Mouse (Mus musculus) hindbrain, embryonic 11.5 days (tissue): ENCODE data around the gene Tnn. TPM values are rescaled to one million over a fixed set of nuclear protein-coding genes. Genes with fewer than 3 reads are reported as not detected.

Experiments used
- ATAC-seq: fragments of 200-750 bp; cut with Nextera tagmentation; 2 replicates; pipeline ENCODE4 v1.8.0; 2017; ENCODE audit warnings: mild to moderate bottlenecking, moderate TSS enrichment, moderate library complexity; ENCODE audit not compliant: low FRiP score
- DNase-seq: peaks from one replicate; pipeline ENCODE4 v3.0.0-alpha.2; 2015; ENCODE audit warnings: low spot score
- H3K27ac ChIP-seq: fragments of 300-500 bp; sonication (generic); 2 replicates; pipeline ENCODE4 v1.5.1; 2014; ENCODE audit warnings: mild to moderate bottlenecking, low read depth, low read length
- H3K27me3 ChIP-seq: fragments of 300-500 bp; sonication (generic); 2 replicates; pipeline ENCODE4 v1.6.1; 2014; ENCODE audit warnings: mild to moderate bottlenecking, low read length, moderate library complexity, mixed read lengths; ENCODE audit not compliant: control insufficient read depth, insufficient read depth
- H3K36me3 ChIP-seq: fragments of 300-500 bp; sonication (generic); 2 replicates; pipeline ENCODE4 v1.6.1; 2014; ENCODE audit warnings: mild to moderate bottlenecking, low read length, moderate library complexity, mixed read lengths; ENCODE audit not compliant: control insufficient read depth, insufficient read depth
- H3K4me1 ChIP-seq: fragments of 300-500 bp; sonication (generic); replicated peaks from 2 replicates; pipeline ENCODE4 v1.6.1; 2014; ENCODE audit warnings: low read length, mixed read lengths; ENCODE audit not compliant: control insufficient read depth, insufficient read depth
- H3K4me2 ChIP-seq: fragments of 300-500 bp; sonication (generic); replicated peaks from 2 replicates; pipeline ENCODE4 v1.6.1; 2014; ENCODE audit warnings: mild to moderate bottlenecking, low read depth, low read length
- H3K4me3 ChIP-seq: fragments of 300-500 bp; sonication (generic); 2 replicates; pipeline ENCODE4 v1.5.1; 2014; ENCODE audit warnings: low read depth, low read length
- H3K9ac ChIP-seq: fragments of 300-500 bp; sonication (generic); 2 replicates; pipeline ENCODE4 v1.6.1; 2014; ENCODE audit warnings: low read depth, low read length
- H3K9me3 ChIP-seq: fragments of 300-500 bp; sonication (generic); 2 replicates; pipeline ENCODE4 v1.6.1; 2016; ENCODE audit warnings: low read length; ENCODE audit not compliant: control insufficient read depth
- WGBS: fragments of 180-500 bp; shearing (Covaris S2); extraction: QIAGEN DNeasy Blood & Tissue Kit; methylation state at CpG from one replicate; pipeline ENCODE4 v1.1.7; 2014; 5-methylcytosine and 5-hydroxymethylcytosine counted together
- polyA plus RNA-seq: library from polyadenylated mRNA; unstranded; fragments of >200 nt; fragmentation: Nextera tagmentation; extraction: Ambion mirVana; gene quantifications from 2 replicates; pipeline ENCODE4 v1.2.1, GENCODE M21; 2014

The Tnn gene
- polyA plus RNA-seq, 1 experiment from 2014 or later: 0.03 TPM

DNA sequence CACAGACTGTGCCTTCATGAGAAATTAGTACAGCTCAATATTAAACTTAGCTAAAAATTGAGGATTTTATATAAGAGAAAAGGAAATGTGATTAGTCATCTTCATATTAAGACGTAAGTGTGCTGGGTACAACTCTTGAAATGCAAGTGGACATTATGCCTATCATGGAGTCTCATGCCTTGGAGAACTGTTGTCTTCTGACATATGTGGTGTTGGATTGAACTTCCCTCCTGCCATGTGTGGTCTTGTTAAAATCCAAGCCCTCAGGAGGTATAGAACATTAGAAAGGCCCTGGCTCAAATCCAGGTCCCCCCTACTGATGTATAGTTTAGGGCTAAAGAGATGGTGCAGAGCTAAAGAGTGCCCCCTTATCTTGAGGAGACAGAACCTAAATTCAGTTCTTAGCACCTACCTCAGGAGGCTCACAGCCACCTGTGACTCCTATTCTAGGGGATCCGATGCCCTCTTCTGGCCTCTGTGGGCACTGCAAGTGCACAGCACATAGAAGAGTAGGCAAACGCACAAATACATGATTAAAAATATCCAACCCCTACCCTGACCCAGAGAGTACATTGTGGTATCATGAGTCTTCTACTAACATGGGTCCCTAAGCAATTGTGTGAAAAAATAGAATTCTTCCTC, 91.5 kb downstream of the Tnn start:
- DNase-seq: peak; percentile 30

DNA sequence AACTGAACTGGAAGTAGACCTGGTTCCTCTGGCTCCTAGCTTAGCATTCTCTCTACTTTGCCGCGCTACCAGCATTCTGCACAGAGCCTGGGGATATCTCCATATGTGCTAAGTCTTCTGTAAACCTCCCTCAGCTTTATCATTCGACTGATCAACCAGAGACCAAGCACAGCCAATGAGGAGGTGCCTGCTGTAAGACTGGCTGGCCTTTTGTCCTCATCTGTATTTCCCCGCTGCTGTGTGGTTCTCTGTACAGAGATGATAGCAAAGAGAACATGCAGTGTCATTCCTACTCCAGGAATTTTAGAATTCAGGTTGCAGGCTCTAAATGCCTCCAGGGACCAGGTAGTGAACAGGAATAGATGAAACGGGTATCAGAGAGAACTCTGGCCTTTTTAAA, 92.1 kb downstream of the Tnn start:
- Histone ChIP-seq H3K27me3 (no peaks in the 10 kb centered on the region), H3K4me3 (no peak overlapping the region), H3K4me2 (no peak overlapping the region), H3K9me3 (no peaks in the 10 kb centered on the region), H3K4me1 (no peaks in the 10 kb centered on the region), H3K9ac (no peak overlapping the region), H3K27ac (no peak overlapping the region), H3K36me3 (no peaks in the 10 kb centered on the region)
- 88% methylated on average over 5 of the region's 5 CpGs for WGBS
- ATAC-seq (no peak), DNase-seq (no peak)

More for the DNA sequence above, 91.5 kb downstream of the Tnn start:
- Histone ChIP-seq H3K4me2 (no peak overlapping the region), H3K4me1 (no peaks in the 10 kb centered on the region), H3K27ac (no peak overlapping the region), H3K36me3 (no peaks in the 10 kb centered on the region), H3K9me3 (no peaks in the 10 kb centered on the region), H3K4me3 (no peak overlapping the region), H3K27me3 (no peaks in the 10 kb centered on the region), H3K9ac (no peak overlapping the region)
- WGBS: 57% methylated on average over 3 of the region's 3 CpGs
- ATAC-seq: no peak

DNA sequence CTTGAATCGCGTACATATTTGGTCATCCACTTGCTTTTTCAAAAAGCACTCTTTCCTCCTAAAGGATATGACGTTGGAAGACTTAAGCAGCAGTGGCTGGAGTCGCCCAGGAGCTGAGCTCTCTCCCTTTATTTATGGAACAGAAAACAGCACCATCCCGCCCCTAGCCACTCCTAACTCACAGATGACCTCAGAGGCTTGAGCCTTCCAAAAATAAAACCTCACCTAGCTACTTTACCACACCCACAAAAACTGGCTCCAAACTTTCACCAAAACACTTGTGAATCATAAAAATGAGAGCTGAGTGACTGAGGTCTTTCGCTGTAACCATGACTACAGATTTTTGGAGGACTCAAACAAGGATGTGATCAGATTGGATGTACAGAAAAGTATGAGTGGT, 92.8 kb downstream of the Tnn start:
- H3K4me3 ChIP-seq: no peak overlapping the region
- WGBS: 83% methylated on average over 6 of the region's 6 CpGs
- H3K27ac ChIP-seq: no peak overlapping the region
- no peak overlapping the region for H3K4me2 ChIP-seq
- ATAC-seq (no peak), DNase-seq (no peak)
- no peaks in the 10 kb centered on the region for H3K36me3 ChIP-seq
- H3K4me1 ChIP-seq: no peaks in the 10 kb centered on the region
- no peaks in the 10 kb centered on the region for H3K9me3 ChIP-seq
- no peak overlapping the region for H3K9ac ChIP-seq
- H3K27me3 ChIP-seq: no peaks in the 10 kb centered on the region

DNA sequence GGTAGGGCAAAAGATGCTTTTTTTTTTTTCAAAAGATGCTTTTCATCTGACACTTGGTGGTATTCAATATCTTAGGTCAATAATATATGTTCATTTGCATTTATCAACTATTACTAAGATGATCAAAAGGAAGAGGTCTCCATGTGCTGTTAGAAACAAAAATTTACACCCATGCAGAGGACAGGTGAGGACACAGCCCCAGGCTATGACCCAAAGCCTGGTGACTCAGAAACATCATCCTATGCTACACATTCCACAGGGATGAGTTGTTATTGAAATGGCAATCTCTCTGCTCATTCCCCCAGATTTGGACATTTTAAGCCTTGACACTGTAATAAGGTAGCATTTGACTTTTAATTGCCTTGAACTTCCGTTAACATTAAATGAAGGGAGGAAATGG, 93.5 kb downstream of the Tnn start:
- ATAC-seq (no peak), DNase-seq (no peak)
- no peaks in the 10 kb centered on the region for H3K9me3 ChIP-seq
- H3K4me2 ChIP-seq: no peak overlapping the region
- no peak overlapping the region for H3K4me3 ChIP-seq
- H3K27ac ChIP-seq: no peak overlapping the region
- H3K27me3 ChIP-seq: no peaks in the 10 kb centered on the region
- H3K4me1 ChIP-seq: no peaks in the 10 kb centered on the region
- WGBS: 88% methylated on average over 1 of the region's 1 CpGs
- H3K9ac ChIP-seq: no peak overlapping the region
- H3K36me3 ChIP-seq: no peaks in the 10 kb centered on the region

DNA sequence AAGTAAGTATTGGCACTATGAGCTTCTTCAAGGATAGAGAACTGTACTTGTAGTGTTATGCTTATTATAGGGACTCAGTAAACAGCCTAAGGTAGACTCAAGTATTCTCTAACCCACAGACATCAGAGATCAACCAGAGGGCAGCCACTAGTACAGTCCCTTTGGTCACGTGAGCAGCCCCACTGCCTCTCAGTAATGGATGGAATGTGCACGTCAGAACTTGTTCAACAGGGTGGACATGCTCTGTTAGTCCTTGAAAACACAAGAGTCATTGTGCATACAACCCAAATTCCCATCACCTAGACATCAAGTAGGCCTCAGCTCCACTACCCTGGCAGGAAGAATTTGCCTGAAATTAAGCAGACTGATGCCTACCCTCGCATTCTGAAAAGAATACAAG, 95.7 kb downstream of the Tnn start:
- Histone ChIP-seq H3K27ac (no peak overlapping the region), H3K4me2 (no peak overlapping the region), H3K4me1 (no peaks in the 10 kb centered on the region), H3K9ac (no peak overlapping the region), H3K9me3 (no peaks in the 10 kb centered on the region), H3K4me3 (no peak overlapping the region), H3K27me3 (no peaks in the 10 kb centered on the region), H3K36me3 (no peaks in the 10 kb centered on the region)
- 63% methylated on average over 3 of the region's 3 CpGs for WGBS
- ATAC-seq (no peak), DNase-seq (no peak)

DNA sequence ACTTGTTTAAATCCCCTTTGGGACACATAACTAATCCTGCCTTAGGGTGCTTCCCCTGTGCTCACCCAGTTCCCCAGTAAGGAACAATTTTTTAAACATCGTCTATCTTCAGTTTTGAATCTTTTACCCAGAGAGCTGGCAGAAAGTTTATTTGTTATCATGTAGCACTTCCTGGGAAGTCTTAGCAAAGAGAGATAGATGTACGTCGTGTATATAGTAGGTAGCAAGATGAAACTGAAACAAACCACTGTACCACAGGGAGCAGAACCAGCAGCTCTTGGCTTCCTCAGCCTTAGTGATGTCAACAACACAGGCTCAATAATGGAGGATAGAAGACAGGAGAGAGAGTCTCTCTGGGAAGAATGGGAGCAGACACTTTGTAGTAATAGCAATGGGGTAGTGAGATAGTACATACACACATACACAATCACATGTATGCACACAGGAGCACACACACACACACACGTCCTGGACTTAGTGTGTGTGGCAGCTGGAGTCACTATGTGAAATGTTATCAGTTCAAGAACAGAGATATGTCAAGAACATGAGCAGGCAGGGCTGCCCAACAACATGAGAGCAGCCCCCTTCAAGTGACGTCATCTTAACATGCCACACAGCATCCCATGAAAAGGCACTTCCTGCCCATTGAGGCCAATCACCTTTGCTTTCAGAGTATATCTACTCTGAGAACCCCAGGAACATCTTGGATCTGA, 98.9 kb downstream of the Tnn start:
- no peak overlapping the region for H3K4me3 ChIP-seq
- DNase-seq (no peak), ATAC-seq (no peak)
- H3K27ac ChIP-seq: no peak overlapping the region
- H3K9me3 ChIP-seq: no peaks in the 10 kb centered on the region
- no peak overlapping the region for H3K4me2 ChIP-seq
- 84% methylated on average over 5 of the region's 5 CpGs for WGBS
- no peaks in the 10 kb centered on the region for H3K27me3 ChIP-seq
- no peak overlapping the region for H3K9ac ChIP-seq
- no peaks in the 10 kb centered on the region for H3K4me1 ChIP-seq
- no peaks in the 10 kb centered on the region for H3K36me3 ChIP-seq

DNA sequence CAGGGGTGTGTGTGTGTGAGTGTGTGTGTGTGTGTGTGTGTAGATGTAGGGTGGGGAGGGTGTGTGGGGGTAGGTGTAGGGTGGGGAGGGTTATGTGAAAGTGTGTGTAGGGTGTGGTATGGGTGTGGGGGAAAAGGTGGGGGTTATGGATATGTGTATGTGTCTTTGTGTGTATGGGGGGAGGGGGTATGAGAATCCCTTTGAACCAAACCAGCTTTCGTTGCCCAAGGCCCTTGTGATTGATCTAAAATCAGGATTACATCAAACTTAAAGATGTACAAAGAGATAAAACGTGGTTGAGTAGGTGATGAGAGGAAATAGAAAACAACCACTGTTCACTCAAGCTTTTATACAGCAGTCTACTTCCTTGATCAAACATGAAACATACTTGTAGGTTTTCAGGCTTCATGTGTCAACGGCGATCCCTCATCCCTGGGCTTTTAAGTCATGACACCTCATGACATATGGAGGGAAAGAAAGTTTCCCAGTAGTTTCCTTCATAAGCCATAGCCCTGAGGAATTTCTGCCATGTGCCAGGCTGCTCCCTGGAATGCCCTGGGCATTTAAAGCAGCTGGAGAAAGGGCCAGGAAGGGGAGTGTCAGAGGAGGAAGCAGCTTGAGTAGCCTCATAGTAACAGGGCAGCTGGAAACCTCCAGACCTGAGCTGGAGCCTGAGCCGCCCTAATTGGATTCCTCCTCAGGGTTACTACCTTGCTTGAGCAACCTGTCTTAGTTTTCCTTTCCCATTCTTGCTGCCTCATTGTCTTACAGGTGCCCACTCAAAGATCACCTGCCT, 99.7 kb downstream of the Tnn start:
- no peaks in the 10 kb centered on the region for H3K27me3 ChIP-seq
- H3K4me3 ChIP-seq: no peak overlapping the region
- H3K27ac ChIP-seq: no peak overlapping the region
- H3K36me3 ChIP-seq: no peaks in the 10 kb centered on the region
- no peak overlapping the region for H3K9ac ChIP-seq
- WGBS: 78% methylated on average over 5 of the region's 5 CpGs
- no peaks in the 10 kb centered on the region for H3K4me1 ChIP-seq
- ATAC-seq: no peak
- no peak overlapping the region for H3K4me2 ChIP-seq
- no peak for DNase-seq
- H3K9me3 ChIP-seq: no peaks in the 10 kb centered on the region

DNA sequence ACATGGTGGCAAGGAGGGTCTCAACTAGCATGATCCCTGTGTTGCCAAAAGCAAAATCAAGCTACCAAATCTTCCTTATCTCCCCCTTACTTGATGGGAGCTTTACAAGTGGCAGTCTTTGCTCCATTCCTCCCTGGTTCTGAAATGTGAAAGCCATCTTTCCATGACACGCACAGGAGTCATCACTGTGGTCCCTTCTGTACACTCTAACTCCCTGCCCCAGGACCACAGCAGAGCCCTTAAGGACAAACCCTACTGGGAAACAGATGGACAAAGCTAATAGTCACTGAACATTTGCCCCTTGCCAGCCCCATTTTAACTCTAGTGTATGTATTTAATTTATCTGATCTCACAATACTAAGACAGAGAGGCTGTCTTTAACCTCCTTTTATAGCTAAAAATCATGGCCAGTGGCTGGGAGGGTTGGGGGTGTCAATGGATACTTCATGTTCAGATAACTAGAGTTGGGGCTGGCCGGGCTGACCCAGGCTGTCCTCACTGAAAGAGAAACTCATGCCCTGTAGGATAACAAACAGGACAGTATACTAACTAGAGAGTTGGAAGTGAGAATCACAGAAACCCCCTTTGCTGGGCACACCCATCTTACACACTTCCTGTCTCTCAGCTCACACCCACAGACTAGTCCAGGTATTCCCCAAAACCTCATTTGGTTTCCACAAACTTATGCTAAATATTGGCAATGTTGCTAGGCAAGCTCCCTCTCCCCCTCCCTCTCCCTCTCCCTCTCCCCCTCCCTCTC, 100.6 kb downstream of the Tnn start:
- Histone ChIP-seq H3K27ac (no peak overlapping the region), H3K9me3 (no peaks in the 10 kb centered on the region), H3K27me3 (no peaks in the 10 kb centered on the region), H3K4me2 (no peak overlapping the region), H3K9ac (no peak overlapping the region), H3K36me3 (no peaks in the 10 kb centered on the region), H3K4me1 (no peaks in the 10 kb centered on the region), H3K4me3 (no peak overlapping the region)
- WGBS: 91% methylated on average over 2 of the region's 2 CpGs
- DNase-seq (no peak), ATAC-seq (no peak)
